Mouse (Mus musculus): ENCODE measurements around the gene Lrguk.

Lrguk gene

GRCm38 (mm10) chr6:34041589-34042280 is 12.5 kb downstream of the Lrguk start:
- TF ChIP-seq GATA4 (IDR thresholded peaks at IDR 0.05; ENCODE audit: insufficient replicate concordance, low read length), result no peak

GRCm38 (mm10) chr6:34044228-34044811 is 15.1 kb downstream of the Lrguk start:
- TF ChIP-seq GATA4 (IDR thresholded peaks at IDR 0.05; ENCODE audit: insufficient replicate concordance, low read length), result no peak

DNA sequence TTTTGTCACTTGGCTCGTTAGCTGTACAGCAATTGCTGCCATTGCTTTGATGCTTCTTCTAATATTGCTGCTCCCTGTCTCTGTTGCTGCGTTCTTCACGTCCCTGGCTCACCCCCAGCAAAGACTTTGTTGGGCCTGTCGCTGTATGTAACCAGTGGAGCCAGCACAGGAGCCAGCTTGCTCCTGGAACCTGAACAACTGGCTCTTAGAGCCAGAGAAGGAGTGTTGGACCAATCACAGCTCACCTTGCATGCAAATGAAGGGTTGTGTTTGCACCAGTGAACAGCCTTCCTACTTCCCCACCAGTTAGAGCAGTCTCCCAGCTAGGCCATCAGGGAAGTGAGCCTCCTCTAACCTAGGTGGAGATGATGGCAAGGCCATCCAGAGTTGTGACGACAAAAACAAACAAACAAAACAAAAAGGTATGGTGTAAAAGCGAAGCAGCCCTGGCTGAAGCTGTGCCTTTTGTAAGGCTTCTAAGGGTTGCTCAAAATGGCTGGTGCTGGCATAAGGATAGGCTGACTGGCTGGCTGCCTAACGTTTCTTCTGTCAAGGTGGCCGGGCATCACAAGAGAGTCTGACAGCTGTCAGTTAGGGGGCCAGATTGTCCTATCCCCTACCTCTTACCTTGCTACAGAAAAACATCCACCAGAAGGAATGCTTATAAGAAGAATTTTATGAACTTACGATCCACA is 15.7 kb downstream of the Lrguk start:
- TF ChIP-seq GATA4 (IDR thresholded peaks at IDR 0.05; ENCODE audit: insufficient replicate concordance, low read length), result no peak

GRCm38 (mm10) chr6:34046551-34047186 is 17.4 kb downstream of the Lrguk start:
- no peak for TF ChIP-seq GATA4 (IDR thresholded peaks at IDR 0.05; ENCODE audit: insufficient replicate concordance, low read length)

- TF ChIP-seq GATA4 (IDR thresholded peaks at IDR 0.05; ENCODE audit: insufficient replicate concordance, low read length), result no peak
These were observed 20.2 kb downstream of the Lrguk start for GRCm38 (mm10) chr6:34049433-34049832.

DNA sequence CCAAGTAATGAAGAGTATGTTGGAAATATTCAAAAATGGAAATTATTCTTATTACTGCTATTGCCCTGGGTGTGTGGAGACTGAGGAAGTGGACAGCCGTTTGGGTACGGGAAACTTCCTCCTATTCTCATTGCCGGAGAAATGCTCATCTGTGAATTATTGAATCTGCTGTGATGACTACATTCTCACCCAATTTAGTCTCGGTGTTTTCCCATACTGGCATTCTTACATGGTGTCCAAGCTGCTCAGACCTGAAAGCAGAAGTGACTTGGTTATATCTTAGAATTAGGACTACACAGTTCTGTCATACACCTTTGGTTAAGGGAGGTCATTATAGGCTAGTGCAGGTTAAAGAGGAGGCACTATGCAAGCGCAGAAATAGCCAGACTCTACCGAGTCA is 30.5 kb downstream of the Lrguk start:
- no peak for TF ChIP-seq GATA4 (IDR thresholded peaks at IDR 0.05; ENCODE audit: insufficient replicate concordance, low read length)

GRCm38 (mm10) chr6:34066790-34067189 is 37.5 kb downstream of the Lrguk start:
- TF ChIP-seq GATA4 (IDR thresholded peaks at IDR 0.05; ENCODE audit: insufficient replicate concordance, low read length), result no peak

DNA sequence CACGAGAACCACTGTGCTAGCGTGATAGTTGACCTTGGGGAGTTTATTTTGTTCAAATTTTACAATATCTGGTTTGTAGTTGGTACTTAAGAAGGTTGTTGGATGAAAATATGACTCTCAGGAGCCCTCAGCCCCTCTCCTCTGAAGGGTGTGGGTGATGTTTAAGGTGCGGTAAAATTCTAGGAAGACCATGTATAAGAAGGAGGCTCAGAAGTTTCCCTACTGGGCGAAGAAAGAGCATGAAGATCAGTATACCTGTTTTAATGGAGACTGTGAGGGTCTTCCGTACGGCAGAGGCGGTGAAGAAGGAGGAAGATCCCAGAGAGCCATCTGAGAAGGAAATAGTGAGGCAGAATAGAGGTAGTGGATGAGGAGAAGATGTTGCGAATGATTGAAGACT is 38.0 kb downstream of the Lrguk start:
- no peak for TF ChIP-seq GATA4 (IDR thresholded peaks at IDR 0.05; ENCODE audit: insufficient replicate concordance, low read length)

GRCm38 (mm10) chr6:34071936-34072335 is 42.7 kb downstream of the Lrguk start:
- TF ChIP-seq GATA4 (IDR thresholded peaks at IDR 0.05; ENCODE audit: insufficient replicate concordance, low read length), result no peak

DNA sequence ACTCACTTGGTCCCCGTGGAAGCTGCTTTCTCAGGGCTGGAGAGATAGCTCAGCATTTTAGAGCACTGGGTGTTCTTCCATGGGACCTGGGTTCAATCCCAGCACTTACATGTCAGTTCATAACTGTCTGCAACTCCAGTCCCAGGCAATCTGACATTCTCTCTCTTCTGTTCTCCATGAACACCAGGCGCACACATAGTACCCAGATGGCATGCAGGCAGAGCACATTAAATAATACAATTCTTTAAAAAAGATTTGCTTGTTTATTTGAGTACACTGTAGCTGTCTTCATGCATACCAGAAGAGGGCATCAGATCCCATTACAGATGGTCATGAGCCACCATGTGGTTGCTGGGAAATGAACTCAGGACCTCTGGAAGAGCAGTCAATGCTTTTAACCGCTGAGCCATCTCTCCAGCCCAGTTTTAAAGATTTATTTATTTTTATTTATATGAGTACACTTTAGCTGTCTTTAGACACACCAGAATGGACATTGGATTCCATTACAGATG is 44.7 kb downstream of the Lrguk start:
- no peak for TF ChIP-seq GATA4 (IDR thresholded peaks at IDR 0.05; ENCODE audit: insufficient replicate concordance, low read length)

GRCm38 (mm10) chr6:34075520-34075919 is 46.3 kb downstream of the Lrguk start:
- TF ChIP-seq GATA4 (IDR thresholded peaks at IDR 0.05; ENCODE audit: insufficient replicate concordance, low read length), result no peak

DNA sequence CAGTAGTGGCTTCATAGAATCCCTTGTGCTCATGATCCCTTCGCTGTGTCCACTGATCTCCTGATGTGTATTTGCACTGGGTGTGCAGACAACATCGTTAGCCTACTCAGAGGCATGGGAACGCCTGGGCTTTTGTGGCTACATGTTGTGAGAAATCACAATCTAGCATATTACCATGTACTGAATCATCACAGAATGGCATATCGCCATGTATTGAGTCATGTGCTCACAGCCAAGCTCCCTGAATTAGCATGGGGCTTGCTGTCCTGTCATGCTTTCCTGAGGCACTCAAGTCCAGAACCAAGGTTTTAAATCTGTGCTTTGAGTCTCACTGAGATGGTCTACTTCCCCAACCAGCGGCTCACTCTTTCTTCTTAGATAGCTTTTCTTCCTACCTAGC is 54.2 kb downstream of the Lrguk start:
- no peak for TF ChIP-seq GATA4 (IDR thresholded peaks at IDR 0.05; ENCODE audit: insufficient replicate concordance, low read length)

- no peak for TF ChIP-seq GATA4 (IDR thresholded peaks at IDR 0.05; ENCODE audit: insufficient replicate concordance, low read length)
These were observed 58.5 kb downstream of the Lrguk start for GRCm38 (mm10) chr6:34087701-34088100.

DNA sequence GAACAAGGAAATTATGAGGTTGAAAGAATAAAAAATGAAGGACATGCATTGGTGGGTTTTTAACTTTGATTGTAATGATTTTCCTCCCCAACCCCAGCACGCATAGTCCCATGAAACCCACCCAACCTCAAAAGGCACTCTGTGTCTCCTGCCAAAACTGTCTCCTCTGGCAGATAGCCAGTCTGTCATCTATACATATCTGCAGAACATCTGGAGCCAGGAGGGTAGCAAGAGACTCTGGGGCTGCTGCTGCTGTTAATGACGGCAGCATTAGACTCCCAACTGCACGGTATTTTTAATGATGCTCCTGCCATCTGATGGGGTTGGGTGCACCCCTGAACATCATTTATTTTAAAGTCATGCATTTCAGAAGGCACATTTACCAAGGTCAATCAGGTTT is 59.7 kb downstream of the Lrguk start:
- TF ChIP-seq GATA4 (IDR thresholded peaks at IDR 0.05; ENCODE audit: insufficient replicate concordance, low read length), result no peak

DNA sequence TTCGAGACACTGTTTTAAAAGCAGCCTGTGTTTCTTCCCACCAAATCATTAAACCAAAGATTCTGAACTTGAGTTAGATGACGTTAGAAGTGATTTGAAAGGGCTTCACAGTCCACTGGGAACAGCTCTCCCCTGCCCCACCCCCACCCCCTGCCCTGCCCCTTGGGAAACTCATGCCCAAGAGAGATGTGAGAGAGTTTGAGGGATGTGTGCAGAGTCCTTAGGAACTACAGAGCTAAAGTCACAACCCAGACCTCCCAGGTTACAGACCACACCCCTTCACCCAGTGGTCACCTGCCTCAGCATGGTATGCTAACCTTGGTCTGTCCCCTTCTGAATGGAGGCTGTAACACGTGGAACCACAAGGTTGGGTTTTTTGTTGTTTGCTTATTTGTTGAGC is 62.3 kb downstream of the Lrguk start:
- no peak for TF ChIP-seq GATA4 (IDR thresholded peaks at IDR 0.05; ENCODE audit: insufficient replicate concordance, low read length)

DNA sequence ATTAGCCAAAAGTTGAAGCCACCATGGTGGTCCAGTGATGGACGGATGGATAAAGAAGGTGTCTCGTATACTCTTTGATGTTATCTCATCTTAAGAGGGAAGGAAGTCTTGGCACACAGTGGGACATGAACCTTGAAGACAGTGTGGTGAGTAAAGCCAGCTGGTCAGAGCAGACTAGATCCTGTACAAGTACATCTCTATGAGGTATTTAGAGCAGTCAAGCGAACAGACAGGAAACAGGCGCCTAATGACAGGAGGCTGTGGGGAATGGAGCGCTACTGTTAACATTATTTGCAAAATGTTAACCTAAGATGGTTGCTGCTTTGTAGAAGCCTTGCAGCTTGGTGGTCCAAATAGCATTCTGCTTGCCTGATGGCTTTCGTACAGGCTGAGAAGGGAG is 67.0 kb downstream of the Lrguk start:
- no peak for TF ChIP-seq GATA4 (IDR thresholded peaks at IDR 0.05; ENCODE audit: insufficient replicate concordance, low read length)
